Mouse (Mus musculus): Measurements from ENCODE around the gene Slc22a17. TPM values are rescaled to one million over a fixed set of nuclear protein-coding genes. Genes with fewer than 3 reads are reported as not detected.

Gene Slc22a17
- polyA plus RNA-seq, 1 experiment from 2014 or later = 36.0 TPM

DNA sequence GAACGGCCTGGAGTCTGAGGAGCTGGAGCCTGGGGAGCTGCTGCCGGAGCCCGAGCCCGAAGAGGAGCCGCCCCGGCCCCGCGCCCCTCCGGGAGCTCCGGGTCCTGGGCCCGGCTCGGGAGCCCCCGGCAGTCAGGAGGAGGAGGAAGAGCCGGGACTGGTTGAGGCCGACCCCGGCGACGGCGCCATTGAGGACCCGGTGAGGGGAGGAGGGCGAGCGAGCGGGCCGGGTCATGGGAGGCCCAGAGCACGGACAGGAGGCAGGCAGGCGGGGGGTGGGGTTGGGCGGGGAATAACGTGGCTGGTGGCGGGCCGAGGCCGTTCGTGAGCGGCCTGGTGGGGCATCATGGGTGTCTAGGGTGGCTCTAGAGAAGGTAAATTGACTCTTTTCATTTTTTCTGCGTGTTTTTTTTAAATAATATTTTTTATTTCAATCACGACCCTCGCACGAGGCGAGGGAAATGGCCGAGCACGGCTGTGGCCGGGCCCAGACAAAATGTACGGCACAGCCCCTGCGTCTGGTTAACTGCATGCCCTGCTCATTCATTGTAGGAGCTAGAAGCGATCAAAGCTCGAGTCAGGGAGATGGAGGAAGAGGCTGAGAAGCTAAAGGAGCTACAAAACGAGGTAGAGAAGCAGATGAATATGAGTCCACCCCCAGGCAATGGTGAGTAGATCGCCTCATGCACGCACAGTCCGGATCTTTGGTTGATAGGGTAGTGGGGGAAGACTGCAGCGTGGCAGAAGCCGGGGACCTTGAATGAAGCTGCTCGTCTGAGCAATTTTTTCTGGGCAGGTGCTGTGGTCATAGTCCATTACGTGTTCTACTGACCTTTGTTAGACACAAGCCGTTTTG, 18.4 kb downstream of the Slc22a17 start:
- Histone ChIP-seq H3K4me2 (peak overlapping the region; percentile 78), H3K36me3 (ENCODE audit: control insufficient read depth, insufficient read depth, low read length) (peaks cover 20% of the 10 kb centered on the region), H3K4me1 (ENCODE audit: control insufficient read depth, insufficient read depth, low read length) (peaks cover 12% of the 10 kb centered on the region; the same call in 1 of the 2 replicates), H3K27me3 (ENCODE audit: control insufficient read depth, insufficient read depth, low read length) (no peaks in the 10 kb centered on the region), H3K27ac (ENCODE audit: low read depth, low read length) (peak overlapping the region; percentile 94), H3K4me3 (ENCODE audit: low read depth, low read length) (peak overlapping the region; percentile 99), H3K9me3 (ENCODE audit: control insufficient read depth, low read length) (no peaks in the 10 kb centered on the region), H3K9ac (ENCODE audit: low read length) (peak overlapping the region; percentile 100)
- DNase-seq (ENCODE audit: low spot score, missing footprints) (peak; percentile 96), ATAC-seq (ENCODE audit: low FRiP score) (peak; percentile 66)
- WGBS = under 1% methylated on average over 53 of the region's 54 CpGs

DNA sequence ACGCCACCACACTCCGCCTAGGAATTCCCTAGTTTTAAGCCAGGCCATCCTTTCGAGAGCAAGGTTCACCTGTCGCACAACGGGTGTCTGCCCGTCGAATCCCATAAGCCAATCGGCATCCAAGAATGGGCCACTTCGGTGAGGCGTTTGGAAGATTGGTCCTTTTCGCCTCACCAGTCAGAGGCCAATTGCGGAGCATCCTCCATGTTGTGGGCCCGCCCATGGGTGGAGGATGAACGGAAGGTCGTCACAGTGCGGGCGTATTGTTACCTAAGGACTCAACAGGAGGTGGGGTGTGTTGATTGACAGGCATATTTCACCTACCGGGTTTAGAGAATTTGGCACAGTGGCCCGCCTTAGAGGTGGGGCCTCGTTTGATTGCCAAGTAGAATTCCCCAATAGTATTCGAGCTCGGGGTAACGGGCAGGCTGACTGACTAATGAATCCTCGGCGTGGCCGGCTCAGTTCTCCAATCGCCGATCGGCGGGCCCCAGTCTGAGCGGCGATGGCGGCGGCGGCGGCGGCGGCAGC, 19.2 kb downstream of the Slc22a17 start:
- Histone ChIP-seq H3K4me2 (peak overlapping the region; percentile 78), H3K4me3 (ENCODE audit: low read depth, low read length) (peak overlapping the region; percentile 99), H3K27ac (ENCODE audit: low read depth, low read length) (peak overlapping the region; percentile 94), H3K4me1 (ENCODE audit: control insufficient read depth, insufficient read depth, low read length) (peaks cover 12% of the 10 kb centered on the region; the same call in 1 of the 2 replicates), H3K27me3 (ENCODE audit: control insufficient read depth, insufficient read depth, low read length) (no peaks in the 10 kb centered on the region), H3K36me3 (ENCODE audit: control insufficient read depth, insufficient read depth, low read length) (peaks cover 20% of the 10 kb centered on the region), H3K9ac (ENCODE audit: low read length) (peak overlapping the region; percentile 100), H3K9me3 (ENCODE audit: control insufficient read depth, low read length) (no peaks in the 10 kb centered on the region)
- peak; percentile 99 for DNase-seq (ENCODE audit: low spot score, missing footprints)
- peak; percentile 99 for ATAC-seq (ENCODE audit: low FRiP score)
- under 1% methylated on average over 38 of the region's 38 CpGs for WGBS

DNA sequence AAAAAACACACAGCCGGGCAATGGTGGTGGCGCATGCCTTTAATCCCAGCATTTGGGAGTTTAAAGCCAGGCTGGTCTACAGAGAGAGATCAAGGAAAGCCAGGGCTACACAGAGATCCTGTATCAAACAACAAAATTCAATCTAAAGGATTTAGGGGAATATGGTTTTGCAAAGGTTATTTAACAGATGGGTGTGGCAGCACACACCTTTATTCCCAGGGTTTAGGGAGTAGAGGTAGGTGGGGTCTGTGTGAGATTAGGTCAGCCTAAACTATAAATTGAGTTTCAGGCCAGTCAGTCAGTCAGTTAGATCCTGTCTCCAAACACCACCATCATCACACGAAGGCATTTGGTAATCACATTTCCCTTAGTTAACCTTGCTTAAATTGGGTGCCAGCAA, 20.7 kb downstream of the Slc22a17 start, which contains the start of gene Pabpn1:
Gene Pabpn1, plus strand, starts transcription at position 301 of the 400 bp plus-strand sequence.
- WGBS = 96% methylated on average over 3 of the region's 3 CpGs
- Histone ChIP-seq H3K36me3 (ENCODE audit: control insufficient read depth, insufficient read depth, low read length) (peaks cover 8% of the 10 kb centered on the region), H3K27me3 (ENCODE audit: control insufficient read depth, insufficient read depth, low read length) (no peaks in the 10 kb centered on the region), H3K27ac (ENCODE audit: low read depth, low read length) (peak within 1 kb of the TSS; percentile 72), H3K9me3 (ENCODE audit: control insufficient read depth, low read length) (no peaks in the 10 kb centered on the region), H3K4me2 (peak within 1 kb of the TSS; percentile 50), H3K9ac (ENCODE audit: low read length) (peak within 1 kb of the TSS; percentile 61), H3K4me3 (ENCODE audit: low read depth, low read length) (peak within 1 kb of the TSS; percentile 99), H3K4me1 (ENCODE audit: control insufficient read depth, insufficient read depth, low read length) (peaks cover 12% of the 10 kb centered on the region; the same call in 1 of the 2 replicates)
- ATAC-seq (ENCODE audit: low FRiP score) (no peak), DNase-seq (ENCODE audit: low spot score, missing footprints) (no peak)

DNA sequence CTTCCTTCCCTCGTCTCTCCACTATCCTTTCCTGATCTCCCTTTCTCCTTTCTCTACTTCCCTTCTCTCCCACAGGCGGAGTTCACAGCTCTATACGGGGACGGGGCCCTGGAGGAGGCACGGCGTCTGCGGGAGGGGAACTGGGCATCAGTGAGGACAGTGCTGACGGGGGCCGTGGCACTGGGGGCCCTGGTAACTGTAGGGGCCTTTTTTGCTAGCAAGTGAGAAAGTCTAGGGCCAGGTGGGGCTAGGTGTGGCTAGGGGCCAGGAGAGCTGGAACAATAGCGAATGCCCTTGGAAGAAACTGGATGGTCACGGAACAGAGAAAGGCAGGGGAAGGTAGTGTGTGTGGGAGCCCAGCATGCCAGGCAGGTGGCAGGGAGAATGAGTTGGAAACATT, 27.6 kb downstream of the Slc22a17 start:
- no peak for ATAC-seq (ENCODE audit: low FRiP score)
- no peaks in the 10 kb centered on the region for H3K9me3 ChIP-seq (ENCODE audit: control insufficient read depth, low read length)
- no peak overlapping the region for H3K27ac ChIP-seq (ENCODE audit: low read depth, low read length)
- H3K4me2 ChIP-seq = no peak overlapping the region
- DNase-seq (ENCODE audit: low spot score, missing footprints) = no peak
- H3K4me1 ChIP-seq (ENCODE audit: control insufficient read depth, insufficient read depth, low read length) = peaks cover 14% of the 10 kb centered on the region
- WGBS = 94% methylated on average over 11 of the region's 11 CpGs
- no peak overlapping the region for H3K4me3 ChIP-seq (ENCODE audit: low read depth, low read length)
- H3K9ac ChIP-seq (ENCODE audit: low read length) = no peak overlapping the region
- H3K36me3 ChIP-seq (ENCODE audit: control insufficient read depth, insufficient read depth, low read length) = no peaks in the 10 kb centered on the region
- H3K27me3 ChIP-seq (ENCODE audit: control insufficient read depth, insufficient read depth, low read length) = no peaks in the 10 kb centered on the region

DNA sequence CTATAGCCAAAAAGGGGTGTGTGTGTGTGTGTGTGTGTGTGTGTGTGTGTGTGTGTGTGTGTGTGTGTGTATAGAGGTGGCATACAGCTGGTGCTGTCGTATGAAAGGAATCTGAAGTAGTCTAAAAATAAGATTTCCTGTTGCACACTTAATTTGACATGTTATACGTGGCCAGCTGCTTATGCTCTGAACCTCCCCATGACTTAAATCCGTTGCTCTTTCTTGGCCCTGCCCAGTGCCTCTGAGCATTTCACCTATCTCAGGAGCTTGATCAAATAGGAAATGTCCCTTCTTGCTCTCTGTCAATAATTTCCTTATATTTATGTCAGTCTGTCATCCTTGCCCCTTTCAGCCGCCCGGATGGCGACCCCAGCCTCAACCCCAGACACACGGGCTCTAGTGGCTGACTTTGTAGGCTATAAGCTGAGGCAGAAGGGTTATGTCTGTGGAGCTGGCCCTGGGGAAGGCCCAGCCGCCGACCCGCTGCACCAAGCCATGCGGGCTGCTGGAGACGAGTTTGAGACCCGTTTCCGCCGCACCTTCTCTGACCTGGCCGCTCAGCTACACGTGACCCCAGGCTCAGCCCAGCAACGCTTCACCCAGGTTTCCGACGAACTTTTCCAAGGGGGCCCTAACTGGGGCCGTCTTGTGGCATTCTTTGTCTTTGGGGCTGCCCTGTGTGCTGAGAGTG, 28.8 kb downstream of the Slc22a17 start:
- H3K4me2 ChIP-seq = peak overlapping the region; percentile 69

DNA sequence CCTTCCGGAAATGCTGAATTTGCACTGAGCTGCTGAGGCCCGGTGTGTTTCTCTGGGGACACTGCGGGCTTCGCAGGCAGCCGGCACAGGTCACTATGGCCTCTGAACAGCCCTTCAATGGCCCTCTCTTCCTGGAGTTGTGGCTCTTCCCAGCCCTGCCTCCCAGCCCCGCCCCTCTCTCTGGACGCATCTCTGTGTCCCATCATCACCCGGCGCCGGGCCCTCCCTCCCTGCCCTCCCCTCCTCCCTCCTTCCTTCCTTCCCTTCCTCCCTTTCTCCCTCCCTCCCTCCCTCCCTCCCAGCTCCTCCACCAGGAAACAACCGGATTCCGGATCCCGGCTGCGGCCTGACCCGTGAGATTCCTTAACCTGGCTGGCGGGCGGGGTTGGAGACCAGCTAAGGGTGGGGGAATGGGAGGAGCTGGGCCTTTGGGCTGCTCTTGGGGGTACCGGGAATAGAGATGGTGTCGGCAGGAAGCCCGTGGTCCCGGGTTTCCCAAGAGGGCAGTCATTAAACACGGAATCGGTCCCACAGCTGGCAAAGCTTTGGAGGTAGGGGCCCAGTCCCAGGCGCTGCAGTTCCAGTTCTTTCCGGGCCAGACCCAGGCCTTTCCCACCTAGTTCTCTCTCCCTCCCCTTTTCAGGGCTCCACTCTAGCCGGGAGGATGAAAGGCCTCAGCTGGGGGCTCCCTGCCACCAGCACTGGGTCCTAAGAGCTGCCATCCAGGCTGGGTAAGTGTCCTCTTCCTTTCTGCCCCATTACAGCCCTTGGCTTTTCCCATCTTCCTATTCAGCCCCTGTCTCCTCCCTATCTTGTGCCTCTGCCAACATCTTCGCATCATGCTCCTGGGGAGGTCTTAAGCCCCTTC, 29.5 kb downstream of the Slc22a17 start, which contains the start of the genes Bcl2l2 and Gm20521:
Gene Bcl2l2, plus strand, starts transcription at position 224 of the 868 bp plus-strand sequence.
Gene Gm20521, plus strand, starts transcription at position 288 of the 868 bp plus-strand sequence.
- Histone ChIP-seq H3K9me3 (ENCODE audit: control insufficient read depth, low read length) (no peaks in the 10 kb centered on the region), H3K4me2 (peak within 1 kb of the TSS; percentile 69), H3K27me3 (ENCODE audit: control insufficient read depth, insufficient read depth, low read length) (no peaks in the 10 kb centered on the region), H3K4me3 (ENCODE audit: low read depth, low read length) (peak within 1 kb of the TSS; percentile 47), H3K36me3 (ENCODE audit: control insufficient read depth, insufficient read depth, low read length) (no peaks in the 10 kb centered on the region), H3K4me1 (ENCODE audit: control insufficient read depth, insufficient read depth, low read length) (peaks cover 14% of the 10 kb centered on the region), H3K27ac (ENCODE audit: low read depth, low read length) (peak within 1 kb of the TSS; percentile 55), H3K9ac (ENCODE audit: low read length) (peak within 1 kb of the TSS; percentile 75)
- WGBS = under 1% methylated on average over 27 of the region's 27 CpGs
- ATAC-seq (ENCODE audit: low FRiP score) (peak; percentile 93), DNase-seq (ENCODE audit: low spot score, missing footprints) (peak; percentile 98)

More for the DNA sequence above, 28.8 kb downstream of the Slc22a17 start:
- Histone ChIP-seq H3K36me3 (ENCODE audit: control insufficient read depth, insufficient read depth, low read length) (no peaks in the 10 kb centered on the region), H3K27me3 (ENCODE audit: control insufficient read depth, insufficient read depth, low read length) (no peaks in the 10 kb centered on the region), H3K9me3 (ENCODE audit: control insufficient read depth, low read length) (no peaks in the 10 kb centered on the region), H3K4me3 (ENCODE audit: low read depth, low read length) (peak overlapping the region; percentile 47), H3K9ac (ENCODE audit: low read length) (peak overlapping the region; percentile 75), H3K27ac (ENCODE audit: low read depth, low read length) (no peak overlapping the region), H3K4me1 (ENCODE audit: control insufficient read depth, insufficient read depth, low read length) (peaks cover 14% of the 10 kb centered on the region)
- peak; percentile 73 for DNase-seq (ENCODE audit: low spot score, missing footprints)
- ATAC-seq (ENCODE audit: low FRiP score) = no peak
- 40% methylated on average over 21 of the region's 21 CpGs for WGBS

DNA sequence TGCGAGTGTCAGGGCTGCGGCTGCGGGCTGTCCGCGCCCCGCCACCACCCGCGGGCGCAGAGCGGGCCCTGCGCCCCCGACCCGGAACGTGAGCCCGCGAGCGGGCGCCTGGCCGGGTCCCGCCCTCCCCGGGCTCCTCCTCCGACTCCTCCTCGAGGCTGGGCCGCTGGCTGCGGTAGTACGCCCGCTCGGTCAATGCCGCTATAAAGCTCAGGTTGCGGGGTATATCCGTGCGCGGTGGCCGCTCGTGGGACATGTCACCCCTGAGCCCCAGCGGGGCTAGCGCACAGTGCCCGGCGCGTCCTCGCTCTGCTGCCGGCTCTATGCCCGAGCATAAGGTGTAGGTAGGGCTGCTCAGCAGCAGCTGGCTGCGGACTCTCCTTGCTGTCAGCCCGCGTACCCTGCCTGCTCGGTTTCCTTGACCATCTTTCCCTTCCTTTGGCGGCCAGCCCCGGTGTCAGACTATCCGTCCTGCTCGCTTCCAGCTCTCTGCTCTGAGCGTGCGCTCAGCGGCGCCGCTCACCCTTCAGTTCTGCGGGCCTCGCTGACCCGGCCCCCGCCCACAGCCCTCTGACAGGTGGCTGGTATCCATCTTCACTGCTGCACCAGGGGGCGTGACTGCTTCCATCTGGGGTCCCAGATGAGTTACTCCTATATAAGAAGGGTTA, 35.8 kb downstream of the Slc22a17 start, which contains the start of gene Ppp1r3e:
Gene Ppp1r3e, minus strand, starts transcription at position 503 of the 668 bp plus-strand sequence.
- under 1% methylated on average over 51 of the region's 61 CpGs for WGBS
- peak within 1 kb of the TSS; percentile 71 for H3K27ac ChIP-seq (ENCODE audit: low read depth, low read length)
- DNase-seq (ENCODE audit: low spot score, missing footprints) (peak; percentile 96), ATAC-seq (ENCODE audit: low FRiP score) (peak; percentile 80)
- H3K27me3 ChIP-seq (ENCODE audit: control insufficient read depth, insufficient read depth, low read length) = peaks cover 7% of the 10 kb centered on the region
- no peaks in the 10 kb centered on the region for H3K9me3 ChIP-seq (ENCODE audit: control insufficient read depth, low read length)
- H3K36me3 ChIP-seq (ENCODE audit: control insufficient read depth, insufficient read depth, low read length) = no peaks in the 10 kb centered on the region
- peak within 1 kb of the TSS; percentile 88 for H3K9ac ChIP-seq (ENCODE audit: low read length)
- peak within 1 kb of the TSS; percentile 99 for H3K4me2 ChIP-seq
- H3K4me1 ChIP-seq (ENCODE audit: control insufficient read depth, insufficient read depth, low read length) = peaks cover 7% of the 10 kb centered on the region
- H3K4me3 ChIP-seq (ENCODE audit: low read depth, low read length) = peak within 1 kb of the TSS; percentile 65
